10 mouse cellular contexts compared by ENCODE assay signal in the genomic region with DNA sequence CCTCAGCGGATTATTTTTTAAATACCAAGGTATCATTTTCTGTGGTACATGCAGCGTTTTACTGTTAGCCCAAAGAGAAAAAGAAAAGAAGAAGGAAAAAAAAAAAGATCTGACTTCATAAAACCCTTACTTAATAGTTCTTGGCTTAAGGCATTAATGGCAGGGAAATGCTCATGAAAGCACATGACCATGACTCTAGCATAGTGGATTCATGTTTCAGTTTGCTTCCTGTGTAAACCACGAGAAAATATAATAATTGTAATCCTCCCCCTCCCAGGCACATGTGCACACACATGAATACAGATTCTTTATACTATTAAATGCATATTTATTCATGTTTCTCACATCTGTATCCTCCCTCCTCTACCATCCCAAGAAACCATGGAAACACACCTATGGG.
"Had no signal": no experiment of that assay in that cellular context is flagged by ENCODE, and none has a peak within 500 bp of the region (broad histone marks: within the 10 kb centered on the region; RNA-seq: fewer than 3 reads in every experiment).

No protein-coding gene starts in this region.

- ATAC-seq: liver, embryonic 12.5 days; midbrain, embryonic 15.5 days had no signal

- H3K27ac ChIP-seq: layer of hippocampus, adult 2 months; liver, embryonic 12.5 days; midbrain, embryonic 10.5 days; midbrain, embryonic 15.5 days; stomach, embryonic 15.5 days had no signal

- H3K27me3 ChIP-seq: liver, embryonic 12.5 days; midbrain, embryonic 15.5 days; stomach, embryonic 15.5 days had no signal

- H3K36me3 ChIP-seq: liver, embryonic 12.5 days; midbrain, embryonic 10.5 days; midbrain, embryonic 15.5 days; stomach, embryonic 15.5 days had no signal

- H3K9ac ChIP-seq: liver, embryonic 12.5 days; lung, embryonic 14.5 days; midbrain, embryonic 15.5 days; stomach, embryonic 15.5 days had no signal

- DNase-seq: lung, embryonic 14.5 days; lung, postnatal 4 days; right cerebral cortex, postnatal 14 days; thymus, adult 2 months; thymus, postnatal 25 days had no signal

- H3K4me3 ChIP-seq: layer of hippocampus, adult 2 months; liver, embryonic 12.5 days; midbrain, embryonic 10.5 days; midbrain, embryonic 15.5 days; stomach, embryonic 15.5 days had no signal

- H3K4me1 ChIP-seq: liver, embryonic 12.5 days; stomach, embryonic 15.5 days had no signal

- H3K4me2 ChIP-seq: liver, embryonic 12.5 days; lung, embryonic 14.5 days; midbrain, embryonic 15.5 days; stomach, embryonic 15.5 days had no signal

- H3K9me3 ChIP-seq: liver, embryonic 12.5 days; midbrain, embryonic 10.5 days; midbrain, embryonic 15.5 days; stomach, embryonic 15.5 days had no signal
